Mouse (Mus musculus): ENCODE measurements around the gene Prrx2.

GRCm38 (mm10) chr2:30925181-30925580 is 90.4 kb downstream of the Prrx2 start:
- no peak for TF ChIP-seq CTCF (IDR thresholded peaks at IDR 0.05; ENCODE audit: extremely low read depth, insufficient read depth, insufficient read length, insufficient replicate concordance)
- no peak for TF ChIP-seq POLR2A (IDR thresholded peaks at IDR 0.05; ENCODE audit: low read depth, low read length)

Measured in spleen, adult 2 months (tissue).